Mouse (Mus musculus): ENCODE measurements around the gene Rhobtb1.

Gene Rhobtb1

DNA sequence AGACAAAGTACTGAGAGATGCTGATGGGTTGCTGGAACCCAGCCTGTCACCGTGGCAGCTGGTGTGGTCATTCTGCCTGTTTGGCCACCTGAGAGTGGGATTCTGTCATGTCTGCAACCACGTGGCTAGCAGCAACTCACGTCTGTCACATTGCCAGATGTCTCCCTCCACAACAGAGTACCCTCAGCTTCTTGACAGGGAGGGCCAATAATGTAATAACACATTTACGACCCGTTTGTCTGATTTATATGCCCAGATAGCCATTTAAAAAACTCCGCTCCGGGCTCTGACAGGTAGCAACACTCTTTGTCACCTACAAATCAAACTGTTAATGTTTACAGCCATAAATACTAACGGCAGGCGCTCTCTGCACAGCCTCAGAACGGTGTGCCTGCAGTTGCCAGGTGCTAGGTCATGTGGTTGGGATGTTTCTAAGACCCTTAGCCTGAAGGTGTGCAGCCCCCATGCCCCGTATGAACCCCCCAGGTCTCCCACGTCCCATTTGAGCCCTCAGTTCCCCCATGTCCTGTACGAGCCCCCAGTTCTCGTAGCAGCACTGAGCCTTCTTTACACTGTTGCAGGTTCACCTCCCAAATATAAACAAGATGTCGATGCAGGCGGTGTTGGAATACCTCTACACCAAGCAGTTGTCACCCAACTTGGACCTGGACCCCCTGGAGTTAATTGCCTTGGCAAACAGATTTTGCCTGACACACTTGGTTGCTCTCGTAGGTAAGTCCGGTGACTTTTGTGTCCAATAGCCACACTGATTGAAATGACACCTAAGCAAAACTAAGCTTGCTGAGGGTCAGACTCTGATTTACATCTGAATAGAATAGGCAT lies 127.8 kb downstream of the Rhobtb1 start:
- no peak for DNase-seq

DNA sequence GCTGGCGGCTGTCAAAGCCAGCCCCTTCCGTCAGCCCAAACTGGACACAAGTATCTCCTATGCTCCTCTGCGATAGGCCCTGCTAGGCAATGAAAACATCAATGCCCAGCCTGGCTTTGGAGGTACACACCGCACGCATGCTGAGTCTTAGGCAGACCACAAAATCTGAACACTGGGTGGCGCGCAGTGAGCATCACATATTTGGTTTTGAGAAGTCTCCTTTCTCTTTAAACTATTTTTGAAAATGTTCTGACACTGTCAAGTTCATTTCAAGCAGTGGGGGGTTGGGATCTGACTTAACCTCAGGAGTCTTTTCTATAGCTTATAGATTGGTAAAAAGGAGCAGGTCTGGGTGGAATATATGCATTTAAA lies 128.4 kb downstream of the Rhobtb1 start:
- DNase-seq: no peak

DNA sequence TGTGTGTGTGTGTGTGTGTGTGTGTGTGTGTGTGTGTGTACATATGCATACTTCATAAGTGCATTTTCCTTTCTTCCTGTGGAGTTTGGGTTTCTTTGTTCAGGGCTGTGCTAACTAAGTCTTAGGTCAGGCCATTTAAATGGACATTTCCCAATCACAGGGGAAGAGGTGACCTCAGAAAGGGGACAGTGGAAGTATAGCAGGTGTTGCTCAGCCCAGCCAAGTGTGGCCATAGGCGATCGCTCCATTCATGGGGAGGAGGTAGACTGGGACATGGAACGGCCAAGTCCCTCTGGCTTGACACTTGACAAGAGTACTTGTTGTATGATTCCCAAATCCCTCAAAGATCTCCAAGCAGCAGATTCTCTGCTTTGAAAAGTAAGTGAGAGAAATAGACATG lies 135.7 kb downstream of the Rhobtb1 start:
- no peak for DNase-seq

DNA sequence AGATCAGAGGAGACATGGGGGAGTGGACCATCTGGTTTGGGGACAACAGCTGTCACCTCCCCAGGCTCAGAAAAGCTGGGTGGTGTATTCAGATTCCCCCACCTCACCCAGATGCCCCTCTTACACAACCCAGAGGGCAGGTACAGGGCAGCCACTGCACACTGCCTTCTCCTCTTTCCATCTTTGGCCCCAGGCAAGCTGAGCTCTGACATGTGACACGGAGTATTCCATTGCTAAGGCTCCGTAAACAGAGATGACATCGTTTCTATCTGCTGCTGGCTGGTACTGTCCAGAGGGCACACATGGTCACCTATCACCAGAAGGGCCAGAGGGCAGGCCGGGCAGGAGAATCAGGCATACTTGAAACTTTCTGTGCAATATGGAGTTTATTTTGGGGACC lies 136.9 kb downstream of the Rhobtb1 start:
- no peak for DNase-seq

DNA sequence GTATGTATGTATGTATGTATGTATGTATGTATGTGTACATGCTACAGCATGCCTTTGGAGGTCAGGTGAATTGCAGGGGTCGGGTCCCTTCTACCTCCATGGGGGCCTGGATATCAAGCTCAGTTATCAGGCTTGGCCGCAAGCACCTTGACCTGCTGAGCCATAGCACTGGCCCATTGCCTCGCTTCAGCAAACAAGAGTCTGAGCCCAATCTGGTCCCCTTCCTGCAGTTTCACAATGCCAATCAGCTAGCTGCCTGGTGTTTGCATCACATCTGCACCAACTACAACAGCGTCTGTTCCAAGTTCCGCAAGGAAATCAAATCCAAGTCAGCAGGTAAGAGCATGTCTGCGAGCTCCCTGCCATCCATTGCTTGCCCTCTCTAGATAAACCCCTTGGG lies 137.5 kb downstream of the Rhobtb1 start:
- no peak for DNase-seq

DNA sequence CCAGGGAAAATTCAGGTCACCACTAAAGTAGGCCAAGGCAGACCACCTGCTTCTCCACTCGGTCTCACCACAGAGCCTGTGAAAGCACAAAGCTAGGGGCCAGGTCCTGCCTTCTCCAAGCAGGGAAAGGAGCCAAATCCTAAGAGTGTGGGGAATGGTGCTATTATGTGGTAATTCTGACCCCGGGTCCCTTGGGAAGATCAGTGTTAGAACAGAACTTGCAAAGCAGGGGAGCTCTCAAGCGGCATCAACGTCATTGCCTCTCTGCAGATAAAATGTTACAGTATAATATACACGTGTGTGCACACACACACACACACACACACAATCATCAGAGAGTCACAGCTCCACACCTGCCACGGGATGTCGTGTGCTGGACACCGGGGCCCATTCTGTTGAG lies 139.5 kb downstream of the Rhobtb1 start:
- no peak for DNase-seq

DNA sequence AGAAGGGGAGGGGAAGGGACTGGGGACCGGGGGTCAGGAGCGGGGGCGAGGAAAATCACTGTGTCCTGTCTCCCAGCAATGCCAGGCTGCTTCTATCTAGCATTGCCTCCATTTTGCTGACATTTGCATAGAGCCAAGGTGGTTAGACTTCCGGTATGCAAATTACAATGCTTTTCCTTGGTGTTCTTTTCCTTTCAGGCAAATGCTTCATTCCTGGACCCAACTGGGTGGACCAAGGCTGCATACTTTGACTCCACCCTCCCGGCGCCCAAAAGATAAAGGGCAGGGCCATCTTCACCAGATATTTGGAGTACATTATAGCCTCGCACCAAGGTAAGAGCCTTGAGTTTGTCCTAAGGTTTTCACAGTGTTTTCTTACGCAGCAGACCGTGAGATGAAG lies 144.7 kb downstream of the Rhobtb1 start:
- DNase-seq: no peak

DNA sequence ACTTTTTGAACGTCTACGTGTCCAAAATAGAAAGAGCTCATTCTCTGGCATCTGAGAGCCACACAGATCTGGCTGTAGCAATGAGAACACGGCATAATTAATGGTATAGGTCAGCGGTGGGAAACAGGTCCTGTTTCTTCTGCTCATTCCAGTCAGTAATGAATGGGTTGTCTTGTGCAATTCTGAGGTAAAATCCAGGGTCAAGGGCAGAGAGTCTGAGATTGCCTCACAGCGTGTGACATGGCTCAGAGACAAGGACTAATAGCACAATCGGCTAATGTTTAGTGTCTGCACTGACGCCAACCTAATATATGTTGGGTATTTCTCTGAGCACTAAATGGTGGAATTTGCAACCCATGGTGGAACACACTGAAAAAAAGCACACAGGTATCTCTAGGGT lies 148.8 kb downstream of the Rhobtb1 start:
- no peak for DNase-seq

DNA sequence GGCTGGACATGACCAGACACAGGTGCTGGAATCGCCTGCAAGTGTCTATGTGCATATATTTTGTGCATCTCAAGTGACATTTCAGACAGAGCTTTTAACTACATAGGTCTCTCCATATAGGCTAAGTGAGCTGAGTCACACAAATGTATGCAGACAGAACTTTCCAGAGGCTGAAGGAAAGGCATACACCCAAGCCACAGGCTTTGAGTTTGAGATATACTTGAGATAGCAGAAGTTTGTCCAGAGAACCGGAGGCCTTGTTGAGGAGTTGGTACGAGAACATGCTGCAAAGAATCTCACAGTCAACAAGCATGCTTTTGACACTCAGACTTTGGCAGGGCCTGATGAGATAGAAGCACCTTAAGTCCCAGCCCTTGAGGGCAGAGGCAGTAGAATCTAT lies 151.4 kb downstream of the Rhobtb1 start:
- DNase-seq: no peak

DNA sequence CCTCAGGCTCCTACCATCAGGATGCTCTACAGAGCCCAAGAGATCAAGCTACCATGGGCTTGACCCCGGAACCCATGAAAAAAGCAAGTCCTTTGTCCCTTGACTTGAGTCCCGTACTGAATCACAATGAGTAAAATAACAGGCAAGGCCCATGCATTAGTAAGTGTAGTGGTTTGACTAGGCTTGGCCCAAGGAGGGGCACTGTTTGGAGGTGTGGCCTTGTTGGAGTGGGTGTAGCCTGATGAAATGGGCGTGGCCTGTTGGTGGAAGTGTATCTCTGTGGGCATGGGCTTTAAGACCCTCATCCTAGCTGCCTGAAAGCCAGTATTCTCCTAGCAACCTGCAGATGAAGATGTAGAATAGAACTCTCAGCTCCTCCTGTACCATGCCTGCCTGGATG lies 153.6 kb downstream of the Rhobtb1 start:
- DNase-seq: no peak

DNA sequence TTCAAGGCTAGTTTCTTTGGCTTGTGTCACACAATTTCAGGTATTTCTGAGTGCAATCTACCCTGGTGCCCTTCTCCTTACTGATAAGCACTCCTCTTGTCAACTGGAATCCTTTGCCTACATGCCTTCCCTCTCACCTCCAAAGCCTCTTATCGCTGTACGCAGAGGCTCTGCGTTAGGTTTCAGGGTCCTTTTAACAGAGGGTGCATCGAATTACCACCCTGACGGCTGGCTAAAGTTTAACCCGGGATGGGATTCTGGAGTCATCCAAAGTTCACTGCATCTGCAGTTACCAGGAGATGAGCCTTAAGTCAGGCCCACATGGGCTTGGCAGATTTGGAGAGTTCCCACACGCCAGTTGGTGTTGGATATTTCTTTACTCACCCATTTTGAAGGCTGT lies 154.4 kb downstream of the Rhobtb1 start:
- peak; percentile 68 for DNase-seq

DNA sequence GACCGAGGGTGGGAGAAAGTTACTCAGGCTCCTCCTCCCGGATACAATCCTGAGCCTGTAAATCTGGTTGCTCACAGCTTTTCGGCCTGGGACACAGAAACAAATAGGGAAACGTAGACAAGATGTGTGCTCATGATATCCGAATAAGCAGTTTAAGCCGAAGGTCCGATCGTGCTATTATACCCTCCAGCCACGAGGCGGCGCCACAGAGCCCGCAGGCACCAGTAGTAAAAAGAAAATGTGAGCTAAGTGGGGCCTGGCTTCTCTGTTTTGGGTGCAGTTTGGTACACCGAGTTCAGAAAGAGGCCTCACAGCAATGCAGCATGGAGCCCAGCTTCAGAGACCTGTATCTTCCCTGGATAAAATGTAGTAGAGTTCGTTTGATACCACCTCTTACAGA lies 155.0 kb downstream of the Rhobtb1 start:
- DNase-seq: peak; percentile 58

DNA sequence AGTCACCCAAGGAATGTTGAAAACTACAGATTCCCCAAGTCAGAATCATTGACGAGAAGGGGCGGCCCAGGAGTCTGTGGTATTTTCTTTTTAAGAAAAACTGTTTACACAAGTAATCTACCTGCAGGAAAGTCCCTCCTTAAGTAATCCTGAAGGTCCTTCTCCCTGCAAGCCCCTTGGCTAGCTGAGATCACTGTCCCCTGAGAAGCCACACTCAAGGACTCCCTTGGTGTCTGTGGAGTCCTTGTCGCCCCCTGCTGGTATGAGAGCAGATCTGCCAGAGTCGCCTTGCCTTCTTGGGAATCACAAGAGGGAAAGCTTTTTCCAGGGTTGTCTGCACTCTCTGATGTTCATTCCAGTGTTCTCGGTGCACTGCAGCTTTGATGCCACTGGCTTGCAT lies 155.8 kb downstream of the Rhobtb1 start:
- DNase-seq: peak; percentile 73

DNA sequence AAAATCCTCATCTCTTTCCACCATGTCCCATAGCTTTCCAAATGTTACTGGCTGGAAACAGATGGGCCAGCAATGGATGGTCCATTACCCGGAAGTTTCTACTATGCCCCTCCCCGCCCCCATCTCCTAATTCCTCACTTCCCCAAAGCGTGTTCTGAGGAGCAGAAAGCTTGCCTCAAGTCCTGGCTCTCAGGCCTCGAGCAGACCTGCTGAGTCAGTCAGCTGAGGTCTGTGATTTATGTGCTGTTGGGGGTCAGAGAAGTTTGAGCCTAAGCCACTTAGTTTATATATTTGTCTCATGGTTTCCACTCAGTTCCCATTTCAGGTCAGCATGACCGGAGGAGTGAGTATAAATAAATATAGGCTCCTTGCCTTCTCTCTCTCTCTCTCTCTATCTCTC lies 157.9 kb downstream of the Rhobtb1 start:
- no peak for DNase-seq

DNA sequence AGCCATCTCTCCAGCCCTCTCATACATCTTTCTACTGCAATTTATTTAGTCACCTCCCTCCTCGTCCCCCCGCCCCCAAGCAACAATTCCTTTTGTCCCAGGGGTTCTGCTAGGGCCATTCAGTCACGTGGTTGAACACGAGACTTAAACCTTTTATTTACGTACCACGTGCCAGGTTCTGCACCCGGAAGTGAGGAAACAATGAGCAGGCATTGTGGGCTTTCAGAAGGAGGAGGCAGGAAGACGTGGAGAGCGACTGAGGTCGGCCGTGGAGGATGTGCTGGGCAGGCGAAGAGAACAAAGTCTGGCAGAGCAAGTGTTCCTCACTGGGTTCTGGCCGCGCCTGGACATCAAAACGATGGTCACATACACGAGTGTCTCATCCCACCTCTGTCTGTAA lies 160.6 kb downstream of the Rhobtb1 start:
- DNase-seq: no peak

DNA sequence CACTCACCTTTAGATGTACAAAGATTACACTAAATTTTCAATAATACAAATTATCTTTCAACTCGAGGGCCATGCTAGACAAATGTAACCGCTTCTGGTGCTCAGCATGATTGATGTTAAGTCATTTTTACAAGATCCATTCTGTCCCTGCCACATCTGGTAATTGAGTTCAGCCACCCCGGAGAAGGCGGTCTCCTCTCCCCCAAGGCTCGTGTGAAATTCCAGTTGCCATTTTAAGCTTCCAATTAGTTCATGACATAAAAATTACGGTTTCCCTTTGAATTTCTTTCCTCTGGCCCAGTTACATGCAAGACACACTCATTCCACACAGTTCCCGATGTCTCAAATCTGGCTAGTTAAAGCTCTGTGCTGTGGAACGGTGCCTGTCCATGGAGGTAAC lies 162.7 kb downstream of the Rhobtb1 start:
- no peak for DNase-seq

DNA sequence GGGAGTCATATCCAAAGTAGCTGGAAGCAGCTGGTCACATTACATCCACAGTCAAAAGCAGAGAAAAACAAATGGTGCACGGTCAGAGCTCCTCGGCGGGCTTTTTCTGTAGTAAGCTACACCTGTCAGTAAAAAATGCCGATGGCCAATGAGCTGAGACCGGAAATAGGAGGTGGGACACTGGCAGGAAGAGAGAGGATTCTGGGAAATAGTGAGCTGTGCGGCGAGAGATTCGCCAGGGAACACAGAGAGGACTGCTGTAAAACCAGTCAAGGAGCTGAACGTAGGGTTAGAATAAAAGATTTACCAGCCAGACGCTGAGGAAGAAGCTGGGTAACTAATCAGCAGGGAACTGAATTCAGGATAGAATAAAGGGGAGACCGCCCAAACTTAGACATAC lies 167.3 kb downstream of the Rhobtb1 start:
- DNase-seq: no peak

DNA sequence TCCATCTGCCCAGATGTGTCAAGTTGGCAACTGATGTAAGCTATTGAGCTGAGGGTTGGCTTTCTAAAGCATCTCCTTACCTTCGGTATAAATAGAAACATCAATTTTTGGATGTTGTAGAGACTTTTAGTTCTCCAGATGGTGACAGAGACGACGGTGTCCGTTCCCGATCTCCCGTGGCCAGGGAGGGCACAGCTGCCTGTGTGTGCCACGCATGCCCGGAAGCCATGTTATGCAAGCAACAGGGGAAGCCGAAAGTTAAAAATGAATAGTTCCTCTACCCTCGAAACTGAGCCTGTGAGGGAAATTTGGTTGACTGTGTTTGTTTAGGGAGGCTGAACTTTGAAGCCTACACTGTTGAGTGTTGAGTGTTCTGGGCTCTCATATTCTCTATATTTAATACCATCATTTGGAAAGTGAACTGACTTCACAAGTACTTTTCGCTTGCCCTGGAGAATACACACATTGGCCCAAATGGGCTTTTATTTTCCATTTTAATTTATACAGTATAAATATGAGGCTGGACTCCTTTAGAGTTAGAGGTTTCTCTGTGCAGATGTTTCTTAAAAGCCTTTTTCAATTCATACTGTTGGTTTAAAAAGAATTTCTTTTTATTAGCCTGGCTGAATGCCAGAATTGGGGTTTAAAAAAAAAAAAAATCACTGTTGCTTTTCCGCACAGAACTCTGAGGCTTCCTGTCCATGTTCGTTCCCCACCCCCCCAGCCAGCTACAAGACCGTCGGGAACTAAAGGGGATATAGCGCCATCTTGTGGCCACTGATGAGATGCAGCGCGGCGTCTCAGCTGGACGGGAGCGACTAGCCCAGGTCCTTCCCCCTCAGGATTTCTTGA lies 169.7 kb downstream of the Rhobtb1 start:
- DNase-seq: peak; percentile 85

DNA sequence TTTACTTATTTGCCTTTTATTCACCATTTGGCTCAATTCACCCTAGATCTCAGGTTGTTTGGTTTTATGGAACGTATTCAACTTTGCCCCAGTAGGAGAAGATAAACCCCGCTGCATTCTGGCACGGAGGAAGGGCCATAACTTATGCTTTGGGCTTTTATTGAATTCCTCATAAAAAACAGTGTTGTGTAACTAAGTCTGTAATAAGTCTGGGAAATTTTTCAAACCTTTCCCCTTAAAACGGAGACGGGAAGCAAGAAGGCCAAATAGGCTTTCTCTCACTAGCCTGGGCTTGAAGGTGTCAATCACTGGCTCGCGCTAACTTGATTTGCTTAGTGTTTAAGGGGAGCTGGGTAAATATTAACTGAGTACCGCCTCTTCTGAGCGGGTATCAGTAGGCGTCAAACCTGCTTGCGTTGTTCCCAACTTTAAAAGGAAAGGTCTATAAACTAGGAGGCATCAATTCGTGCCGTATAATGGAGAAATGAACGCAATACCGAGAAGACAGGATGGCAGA lies 170.3 kb downstream of the Rhobtb1 start:
- peak; percentile 38 for DNase-seq

DNA sequence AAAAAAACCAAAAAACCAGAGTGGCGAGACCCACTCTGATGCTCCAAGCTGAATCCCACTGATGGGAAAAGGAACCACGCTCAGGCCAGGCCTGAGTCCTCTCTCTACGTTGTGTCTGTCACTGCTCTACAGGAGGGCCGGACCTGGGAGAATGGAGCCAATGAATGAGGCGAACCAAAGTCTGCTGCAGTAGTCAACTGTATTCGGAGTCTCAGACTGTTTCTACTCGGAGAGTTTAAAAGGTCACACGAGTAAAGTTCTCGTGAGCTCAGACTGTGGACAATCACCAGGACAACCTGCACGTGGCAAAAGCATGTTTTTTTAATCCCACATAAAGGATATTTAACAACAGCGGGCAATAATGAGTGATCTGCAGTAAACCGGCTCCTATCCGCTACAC lies 172.8 kb downstream of the Rhobtb1 start:
- no peak for DNase-seq

DNA sequence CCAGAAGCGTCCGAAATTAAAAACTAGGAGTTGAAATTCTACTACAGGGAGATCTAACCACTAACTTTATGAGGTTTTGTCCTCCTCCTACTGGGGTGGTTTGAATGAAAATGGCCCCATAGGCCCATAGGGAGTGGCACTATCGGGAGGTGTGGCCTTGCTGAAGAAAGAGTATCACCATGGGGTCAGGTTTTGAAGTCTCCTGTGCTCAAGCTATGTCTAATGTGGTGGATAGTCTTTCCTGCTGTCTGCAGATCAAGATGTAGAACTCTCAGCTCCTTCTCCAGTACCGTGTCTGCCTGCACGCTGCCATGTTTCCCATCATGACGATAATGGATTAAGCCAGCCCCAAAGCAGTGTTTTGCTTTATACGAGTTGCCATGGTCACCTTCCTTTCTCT lies 173.6 kb downstream of the Rhobtb1 start:
- no peak for DNase-seq

DNA sequence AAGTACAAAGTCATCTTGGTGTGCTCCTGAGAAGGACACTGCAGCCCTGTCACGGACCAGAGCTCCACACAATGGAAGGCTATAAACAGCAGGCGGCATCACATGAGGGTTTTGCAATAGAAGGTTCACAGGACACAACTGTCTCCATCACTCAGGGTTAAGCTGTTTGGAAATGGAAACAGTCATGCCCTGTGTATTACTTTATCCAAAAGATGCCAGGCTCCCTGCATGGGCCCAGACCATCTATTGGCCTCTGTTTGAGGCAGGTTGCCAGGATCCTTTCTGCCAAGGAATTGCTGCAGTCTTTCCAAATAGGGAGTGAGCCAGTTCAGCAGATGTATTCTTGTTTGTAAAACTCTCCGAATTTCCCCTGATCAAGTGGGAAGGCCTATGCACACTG lies 175.2 kb downstream of the Rhobtb1 start:
- DNase-seq: no peak

DNA sequence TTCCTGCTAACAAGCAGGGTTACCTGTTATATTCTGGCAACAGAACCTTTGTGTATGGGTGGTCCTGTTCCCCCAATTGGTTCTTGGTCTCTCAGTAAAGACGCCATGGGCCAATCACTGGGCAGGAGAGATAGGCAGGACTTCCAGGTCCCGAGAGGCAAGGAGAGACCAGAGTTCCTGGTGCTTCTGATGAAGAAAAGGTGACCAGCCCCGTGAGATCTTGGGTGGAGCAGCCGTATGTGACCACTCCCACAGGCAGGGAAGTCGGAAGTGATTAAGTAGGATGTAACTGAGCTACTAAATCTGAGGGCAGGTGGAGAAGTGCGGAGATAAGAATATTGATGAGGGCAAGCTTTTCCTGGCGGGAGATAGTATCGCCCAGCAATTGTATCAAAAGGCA lies 176.1 kb downstream of the Rhobtb1 start:
- no peak for DNase-seq

DNA sequence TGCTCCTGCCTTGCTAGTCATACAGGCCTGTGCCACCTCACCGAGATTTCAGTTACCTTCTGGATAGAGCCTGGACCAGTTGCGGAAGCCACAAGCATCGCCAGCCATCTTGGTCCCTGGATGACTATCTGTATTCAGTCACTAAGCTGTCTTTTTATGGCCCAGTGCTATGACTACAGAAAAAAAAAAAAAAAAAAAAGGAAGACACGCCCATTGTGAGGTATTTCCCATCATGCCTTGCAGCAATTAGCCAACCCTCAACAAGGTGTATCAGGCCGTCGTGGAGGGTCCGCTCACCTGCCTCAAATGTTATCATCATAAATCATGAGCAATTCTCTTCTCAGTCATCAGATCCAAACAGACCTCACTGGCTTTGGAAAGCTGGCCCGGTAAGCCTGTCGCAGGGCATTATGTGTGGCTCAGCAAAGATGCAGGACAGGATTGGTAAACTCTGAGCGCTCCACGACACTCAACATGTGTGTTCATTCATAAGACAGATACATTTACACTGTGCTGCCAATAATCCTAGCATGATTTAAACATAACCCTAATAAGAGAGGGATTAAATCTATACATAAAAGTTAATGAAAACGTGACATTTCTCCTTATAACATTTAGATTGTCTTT lies 176.9 kb downstream of the Rhobtb1 start:
- no peak for DNase-seq

All from kidney, adult 18-20 months (tissue).